Comparison of ENCODE assay signal across 28 mouse cellular contexts in genomic region chr2:122154479-122154878, GRCm38 (mm10). TPM values are rescaled to one million over a fixed set of nuclear protein-coding genes. Genes with fewer than 3 reads are reported as not detected.
"Had no signal": no experiment of that assay in that cellular context is flagged by ENCODE, and none has a peak within 500 bp of the region (broad histone marks: within the 10 kb centered on the region; RNA-seq: fewer than 3 reads in every experiment).

No protein-coding gene starts in this region.

- H3K27me3 ChIP-seq: lung, embryonic 15.5 days; megakaryocyte, embryonic 14.5 days; midbrain, embryonic 13.5 days; midbrain, embryonic 15.5 days; neural tube, embryonic 12.5 days had no signal

- H3K4me2 ChIP-seq: lung, embryonic 15.5 days; midbrain, embryonic 11.5 days; midbrain, embryonic 13.5 days; midbrain, embryonic 15.5 days; neural tube, embryonic 12.5 days had no signal

- H3K9me3 ChIP-seq: lung, embryonic 15.5 days; megakaryocyte, embryonic 14.5 days; midbrain, embryonic 13.5 days; midbrain, embryonic 15.5 days; neural tube, embryonic 12.5 days had no signal

- DNase-seq: lung, adult 2 months; lung, postnatal 14 days; lung, postnatal 36 days; retina, postnatal 1 day; right cerebral cortex, adult 18-20 months; right cerebral cortex, postnatal 25 days; right cerebral cortex, postnatal 4 days; spleen, adult 18-20 months; thymus, adult 18-20 months; thymus, postnatal 14 days; thymus, postnatal 36 days had no signal

- H3K27ac ChIP-seq: lung, embryonic 15.5 days; midbrain, embryonic 13.5 days; midbrain, embryonic 15.5 days; neural tube, embryonic 12.5 days had no signal

- ATAC-seq: lung, postnatal 0 days; midbrain, embryonic 13.5 days; midbrain, embryonic 15.5 days had no signal

- H3K9ac ChIP-seq: lung, embryonic 15.5 days; midbrain, embryonic 13.5 days; midbrain, embryonic 15.5 days; neural tube, embryonic 12.5 days had no signal

- H3K4me1 ChIP-seq: midbrain, embryonic 15.5 days; neural tube, embryonic 12.5 days had no signal

- H3K4me3 ChIP-seq: lung, embryonic 15.5 days; megakaryocyte, embryonic 14.5 days; midbrain, embryonic 13.5 days; midbrain, embryonic 15.5 days; neural tube, embryonic 12.5 days had no signal

- H3K36me3 ChIP-seq: midbrain, embryonic 13.5 days; midbrain, embryonic 15.5 days had no signal

RNA-seq across cellular contexts. Expression of gene Trim69, which starts 6.0 kb away (rescaled TPM):
- total RNA-seq: megakaryocyte progenitor cell, adult 5-6 weeks; midbrain, postnatal 0 days; monocyte, adult 5-6 weeks; neutrophil, adult 5-6 weeks had no signal
- polyA plus RNA-seq: lung, embryonic 15.5 days; lung, postnatal 0 days; midbrain, embryonic 11.5 days; midbrain, embryonic 13.5 days; midbrain, embryonic 15.5 days; midbrain, postnatal 0 days; neural tube, embryonic 12.5 days; neural tube, embryonic 14.5 days had no signal

RNA-seq across cellular contexts. Expression of gene Patl2, which starts 31.5 kb away (rescaled TPM):
- total RNA-seq: monocyte, adult 5-6 weeks; neutrophil, adult 5-6 weeks had no signal
- polyA plus RNA-seq: lung, adult 2 months; lung, embryonic 15.5 days; lung, postnatal 0 days; midbrain, embryonic 11.5 days; midbrain, embryonic 13.5 days; midbrain, embryonic 15.5 days; neural tube, embryonic 12.5 days; small intestine, adult 2 months; stomach, embryonic 14.5 days; stomach, embryonic 16.5 days had no signal

RNA-seq across cellular contexts. Expression of gene Terb2, which starts 31.6 kb away (rescaled TPM):
- total RNA-seq: megakaryocyte progenitor cell, adult 5-6 weeks; midbrain, postnatal 0 days; neutrophil, adult 5-6 weeks had no signal
- polyA plus RNA-seq: lung, adult 2 months; lung, embryonic 15.5 days; lung, postnatal 0 days; macrophage; midbrain, embryonic 11.5 days; midbrain, embryonic 13.5 days; midbrain, embryonic 15.5 days; midbrain, postnatal 0 days; neural tube, embryonic 12.5 days; neural tube, embryonic 14.5 days; small intestine, adult 2 months; stomach, embryonic 14.5 days; stomach, embryonic 16.5 days; thymus, postnatal 0 days had no signal
